Mouse (Mus musculus) 3T3-L1 (cell line): ENCODE data around the gene Ddx54.

Experiments used
- DNase-seq: peaks from one replicate; pipeline ENCODE4 v3.0.0-alpha.2; 2015; ENCODE audit warnings: low read depth, low spot score

Gene Ddx54

DNA sequence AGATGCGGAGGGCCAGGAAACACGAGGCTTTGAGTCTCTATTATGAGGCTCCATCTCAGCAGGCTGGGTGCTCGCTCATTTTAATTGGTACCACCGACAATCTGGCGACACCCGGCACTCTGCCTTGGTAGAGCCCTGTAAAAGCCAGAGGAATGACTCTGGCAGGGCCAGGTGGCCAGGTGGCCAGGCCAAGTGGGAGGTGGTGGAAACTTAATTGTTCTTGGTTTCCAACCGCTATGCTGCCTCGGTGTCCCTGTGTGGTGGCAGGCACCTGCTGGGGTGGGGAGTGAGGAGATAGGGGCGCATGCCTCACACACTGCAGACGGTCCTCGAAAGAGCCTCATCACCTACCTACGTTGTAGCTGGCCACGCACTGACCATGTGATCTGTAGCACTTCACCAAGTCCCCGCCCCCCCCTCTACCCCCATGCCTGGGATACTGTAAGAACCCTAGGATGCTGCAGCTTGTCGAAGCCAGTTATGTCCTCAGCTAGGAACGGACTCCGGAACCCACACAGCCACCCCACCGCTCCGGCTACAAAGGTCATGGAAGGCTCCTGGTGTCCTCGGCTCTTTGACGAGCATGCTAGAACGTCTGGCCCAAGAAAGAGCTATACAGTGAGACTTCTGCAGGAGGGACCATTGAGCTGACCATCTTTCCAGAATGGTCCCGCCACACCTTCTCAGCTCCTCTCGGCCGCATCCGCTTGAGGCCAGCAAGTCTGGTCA lies 32.5 kb upstream of the Ddx54 start:
- no peak for DNase-seq

DNA sequence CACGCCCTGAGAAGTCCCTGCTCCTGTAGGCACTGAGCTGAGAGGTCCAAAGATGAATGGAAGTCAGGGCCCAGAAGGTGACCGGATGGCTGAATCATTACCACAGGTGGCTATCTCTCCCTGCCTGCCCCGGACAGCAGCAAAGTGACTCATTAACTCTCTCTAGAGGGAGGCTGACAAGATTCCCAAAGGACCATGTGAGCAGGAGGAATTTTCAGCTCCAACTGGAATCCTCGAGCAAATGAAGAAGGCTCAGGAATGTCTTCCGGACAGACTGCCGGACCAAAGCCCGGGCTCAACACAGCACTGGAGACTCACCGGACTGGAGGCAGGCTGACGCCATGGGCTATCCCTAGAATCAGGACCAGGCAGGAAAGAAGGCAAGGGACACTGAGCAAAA lies 30.5 kb upstream of the Ddx54 start:
- peak; percentile 76 for DNase-seq

DNA sequence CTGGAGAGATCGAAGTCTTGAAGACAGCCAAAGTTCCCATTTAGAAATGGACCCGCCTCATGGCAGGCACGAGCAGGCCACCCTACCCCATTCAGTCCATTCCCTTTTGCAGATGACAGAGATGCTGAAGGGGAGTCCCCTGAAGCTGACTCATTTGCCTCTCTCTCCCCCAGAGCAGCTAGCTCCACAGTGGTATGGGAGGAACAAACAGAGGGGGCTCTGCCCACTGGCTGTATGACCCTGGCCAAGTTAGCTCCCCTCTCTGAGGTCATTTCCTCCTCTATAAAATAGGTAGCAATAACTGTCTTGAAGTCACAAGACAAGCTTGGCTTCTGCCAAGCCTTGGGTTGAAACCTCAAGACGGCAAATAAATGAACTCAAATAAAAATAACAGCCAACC lies 29.0 kb upstream of the Ddx54 start:
- no peak for DNase-seq

DNA sequence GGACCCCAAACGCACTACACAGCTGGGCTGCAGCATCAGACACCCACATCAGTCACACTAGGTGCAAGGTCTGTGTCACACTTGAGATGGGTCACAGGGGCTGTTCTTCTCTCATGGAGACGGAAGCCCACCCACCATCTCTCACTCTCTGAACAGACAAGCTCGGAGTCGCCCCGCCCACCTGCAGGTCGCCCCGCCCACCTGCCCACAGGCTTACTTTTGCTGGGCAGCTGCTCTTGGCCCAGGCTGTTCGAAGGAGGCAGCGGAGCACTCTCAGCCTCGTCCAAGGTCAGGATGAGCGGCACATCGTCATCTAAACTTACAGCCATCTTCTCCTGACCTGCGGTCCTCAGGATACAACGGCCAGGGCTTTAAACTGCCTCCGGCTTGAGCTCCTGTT lies 27.6 kb upstream of the Ddx54 start:
- no peak for DNase-seq

DNA sequence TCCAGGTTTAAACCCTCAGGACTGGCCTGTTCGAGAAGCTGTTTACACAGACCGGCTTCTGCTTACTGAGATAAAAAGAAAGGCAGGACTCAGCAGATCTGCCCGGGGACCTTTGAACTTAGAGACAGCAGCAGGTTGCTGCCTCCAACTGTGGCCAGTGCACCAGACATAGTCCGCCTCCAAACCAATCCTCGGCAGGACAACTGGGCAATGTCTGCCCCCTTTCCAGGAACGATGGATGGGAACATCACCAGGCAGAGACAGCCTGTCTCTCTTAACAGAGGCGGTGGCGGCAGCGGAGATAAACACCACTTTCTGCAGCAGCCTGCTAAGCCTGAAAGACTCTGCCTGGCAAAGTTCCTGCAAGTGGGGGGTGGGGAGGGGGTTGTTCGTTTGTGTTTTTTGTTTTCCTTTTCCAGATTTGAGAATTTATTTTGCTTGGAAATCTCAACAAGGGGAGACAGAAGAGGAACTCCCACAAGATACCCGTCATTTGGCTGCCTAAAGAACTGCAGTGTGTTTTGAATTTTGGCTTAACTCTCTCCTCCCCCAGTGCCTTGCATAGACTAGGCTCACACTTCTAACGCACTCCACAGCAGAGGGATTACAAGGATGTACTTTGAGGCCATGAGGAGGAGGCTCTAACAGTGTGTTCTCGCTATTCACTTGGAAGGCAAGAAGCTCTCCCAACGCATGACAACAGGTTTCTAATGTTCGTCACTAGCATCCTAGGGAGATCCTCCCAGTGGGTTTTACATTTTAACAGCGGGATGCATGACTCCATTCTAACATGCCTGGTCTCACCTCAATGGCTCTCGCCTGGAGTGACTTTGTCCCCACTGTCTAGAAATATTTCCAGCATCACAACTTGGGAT lies 25.6 kb upstream of the Ddx54 start:
- DNase-seq, result no peak

DNA sequence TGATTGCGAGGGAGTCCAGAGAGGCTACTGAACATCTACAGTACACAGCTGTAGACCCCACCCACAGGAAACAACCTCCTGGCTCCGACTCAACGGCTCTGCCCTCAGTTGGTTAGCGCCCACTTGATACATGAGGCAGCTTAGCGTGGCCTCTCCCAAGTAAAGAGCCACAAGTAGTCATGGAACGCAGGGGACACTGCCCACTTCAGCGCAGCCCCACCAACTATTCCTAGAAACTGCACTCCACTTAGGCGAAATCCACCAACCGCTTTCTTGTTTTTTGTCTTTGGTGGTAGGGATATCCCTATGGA lies 25.0 kb upstream of the Ddx54 start:
- DNase-seq, result peak; percentile 38

DNA sequence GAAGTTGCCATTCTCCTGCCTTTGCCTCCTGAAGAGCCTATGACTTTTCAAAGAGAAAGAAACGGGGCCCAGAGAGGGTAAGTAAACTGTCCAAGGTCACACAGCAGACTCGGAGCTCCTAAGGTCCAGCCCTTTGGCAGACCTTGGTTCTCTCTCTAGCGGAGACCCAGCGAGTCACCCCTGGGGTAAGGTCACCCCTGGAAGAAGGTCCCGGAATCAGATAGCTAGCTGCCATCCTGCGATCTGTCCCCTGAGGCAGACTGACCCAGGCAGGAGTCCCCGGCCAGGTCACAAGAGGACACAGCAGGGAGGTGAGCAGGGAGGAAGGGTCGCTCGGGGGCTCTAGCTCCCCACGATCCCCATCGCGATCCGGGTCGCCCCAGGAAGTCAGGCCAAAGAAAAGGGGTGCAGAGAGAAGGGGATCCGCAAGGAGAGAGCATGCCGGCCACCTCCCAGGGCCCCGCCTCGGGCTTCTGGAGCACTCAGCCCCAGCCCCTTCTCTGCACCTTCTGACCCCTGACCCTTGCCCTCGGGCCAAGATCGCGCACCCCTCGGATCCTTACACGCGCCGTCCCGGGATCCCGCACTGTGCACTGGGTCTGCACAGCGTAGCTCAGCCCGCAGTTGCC lies 24.5 kb upstream of the Ddx54 start:
- DNase-seq, result no peak

DNA sequence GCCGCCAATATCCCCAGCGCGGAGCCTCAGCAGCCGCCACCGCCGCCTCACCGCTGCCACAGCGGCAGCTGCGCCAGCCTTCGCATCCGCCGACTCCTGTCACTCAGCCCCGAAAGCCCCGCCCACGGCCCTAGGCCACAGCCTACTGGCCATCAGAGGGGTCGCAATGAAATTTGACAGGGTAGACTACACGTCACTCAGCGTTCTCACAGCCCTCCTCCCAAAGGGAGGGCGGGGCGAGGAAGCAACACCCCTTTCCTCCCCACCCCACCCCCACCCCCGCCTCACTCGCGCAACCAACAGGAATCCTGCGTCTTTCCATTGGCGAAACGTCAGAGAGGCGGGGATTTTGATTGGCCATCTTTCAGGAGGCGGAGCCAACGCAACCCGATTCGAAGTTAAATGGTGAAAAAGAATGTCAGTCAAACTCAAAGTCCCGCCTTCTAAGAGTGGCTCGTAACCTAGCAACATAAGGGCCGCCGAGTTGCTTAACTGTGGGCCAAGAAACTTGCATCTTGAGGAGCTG lies 23.9 kb upstream of the Ddx54 start, which contains the start of the genes Tpcn1 and Iqcd:
Tpcn1 (minus strand) TSS at position 105 of the 526 bp plus-strand sequence.
Iqcd (plus strand) TSS at position 448 of the 526 bp plus-strand sequence.
- DNase-seq, result peak; percentile 100

DNA sequence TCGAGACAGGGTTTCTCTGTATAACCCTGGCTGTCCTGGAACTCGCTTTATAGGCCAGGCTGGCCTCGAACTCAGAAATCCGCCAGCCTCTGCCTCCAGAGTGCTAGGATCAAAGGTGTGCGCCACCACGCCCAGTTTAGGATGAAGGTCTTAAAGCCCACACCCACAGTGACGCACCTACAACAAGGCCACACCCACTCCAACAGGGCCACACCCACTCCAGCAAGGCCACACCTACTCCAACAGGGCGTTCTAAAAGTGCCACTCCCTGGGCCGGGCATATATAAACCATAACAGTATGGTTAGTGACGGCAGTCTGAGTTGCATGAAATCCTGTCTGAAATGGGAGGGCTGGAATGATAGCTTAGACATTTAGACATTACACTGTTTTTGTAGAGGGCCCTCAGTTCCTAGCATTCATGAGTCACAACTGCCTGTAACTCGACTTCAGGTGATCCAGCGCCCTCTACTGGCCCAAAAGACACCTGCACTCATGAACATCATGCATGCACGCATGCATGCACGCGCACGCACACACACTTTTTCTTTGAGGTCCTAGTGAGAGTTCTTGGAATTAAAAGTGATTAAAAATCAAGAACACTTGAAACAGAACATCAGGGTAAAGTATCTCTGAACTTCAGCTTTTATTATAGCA lies 22.1 kb upstream of the Ddx54 start:
- peak; percentile 66 for DNase-seq

DNA sequence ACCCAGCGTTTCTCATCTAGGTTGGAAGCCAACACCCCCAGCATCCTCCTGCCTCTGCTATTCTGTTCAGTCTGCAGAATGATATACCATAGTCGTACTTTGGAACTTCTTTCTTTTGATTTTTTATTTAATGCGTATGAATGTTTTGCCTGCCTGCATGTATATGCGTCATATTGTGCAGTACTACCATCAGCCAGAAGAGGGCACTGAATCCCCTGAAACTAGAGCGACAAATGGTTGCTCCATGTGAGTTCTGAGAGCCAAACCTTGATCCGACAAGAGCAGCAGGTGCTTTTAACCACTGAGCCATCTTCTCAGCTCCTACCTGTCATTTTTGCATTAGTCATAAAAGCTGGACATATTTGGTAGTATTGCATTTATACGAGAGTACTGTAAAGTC lies 20.4 kb upstream of the Ddx54 start:
- DNase-seq, result peak; percentile 46

DNA sequence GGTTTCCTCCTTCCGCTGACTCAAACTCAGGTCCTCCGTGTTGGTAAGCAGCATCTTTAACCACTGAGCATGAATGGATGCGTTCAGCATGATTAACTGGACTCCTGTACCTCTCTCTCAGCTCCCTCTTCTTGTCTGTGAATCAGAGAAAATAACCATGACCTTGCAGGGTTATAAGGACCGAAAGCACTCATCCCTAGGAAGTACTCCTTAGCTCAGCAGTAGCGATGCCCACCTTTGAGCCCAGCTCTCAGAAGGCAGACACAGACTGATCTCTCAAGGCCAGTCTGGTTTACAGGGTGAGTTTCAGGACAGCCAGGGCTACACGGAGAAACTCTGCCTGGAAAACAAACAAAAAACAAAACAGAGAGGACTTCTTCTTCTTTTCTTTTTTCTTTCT lies 18.1 kb upstream of the Ddx54 start:
- no peak for DNase-seq

DNA sequence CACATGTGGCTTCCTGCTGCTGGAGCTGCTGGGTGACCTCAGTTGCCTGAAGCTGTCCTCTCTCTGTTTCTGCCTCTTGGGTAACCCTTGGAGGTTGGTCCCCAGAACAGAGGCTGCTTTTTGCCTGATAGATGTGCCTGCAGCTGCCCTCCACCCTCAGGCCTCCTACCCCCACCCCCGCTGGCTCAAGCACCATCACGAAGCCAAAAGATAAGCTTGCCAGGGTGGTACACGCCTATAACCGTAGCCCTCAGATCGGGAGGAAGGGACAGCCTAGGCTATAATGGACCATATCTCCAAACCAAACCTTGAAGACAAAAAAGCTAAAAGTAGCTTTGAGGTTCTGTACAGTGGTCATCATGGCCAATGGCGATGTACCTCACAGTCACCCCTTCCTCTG lies 12.9 kb upstream of the Ddx54 start:
- DNase-seq, result no peak

DNA sequence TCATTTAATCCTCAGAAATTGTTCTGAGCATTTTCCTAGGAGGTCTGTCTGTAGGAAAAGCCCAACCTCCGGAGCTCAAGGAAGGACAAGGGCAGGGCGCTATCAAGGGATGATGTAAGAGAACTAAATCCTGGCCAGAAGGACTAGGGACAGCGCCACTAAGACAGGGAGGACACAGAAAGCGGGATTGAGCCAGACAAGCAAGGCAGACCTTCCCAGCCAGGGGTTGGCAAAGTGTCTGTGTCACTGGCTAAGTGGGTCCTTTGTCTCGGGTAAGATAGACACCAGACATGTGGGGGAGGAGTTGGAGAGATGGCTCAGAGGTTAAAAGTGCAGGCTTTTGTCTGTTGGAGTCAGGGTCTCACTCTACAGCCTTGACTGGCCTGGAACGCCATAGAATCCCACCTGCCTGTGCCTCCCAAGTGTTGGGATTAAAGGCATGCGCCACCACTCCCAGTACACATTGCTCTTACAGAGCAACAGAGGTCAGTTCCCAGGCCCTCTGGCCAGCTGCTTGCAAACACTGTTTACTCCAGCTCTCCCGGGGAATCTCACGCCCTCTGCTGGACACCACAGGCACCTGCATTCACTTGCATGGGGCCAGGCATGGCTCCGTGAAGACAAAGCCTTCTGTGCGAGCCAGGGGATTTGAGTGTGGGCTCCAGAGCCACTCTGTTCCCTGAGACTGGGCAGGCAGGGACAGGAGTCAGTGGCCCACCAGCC lies 11.4 kb upstream of the Ddx54 start:
- DNase-seq, result peak; percentile 30

DNA sequence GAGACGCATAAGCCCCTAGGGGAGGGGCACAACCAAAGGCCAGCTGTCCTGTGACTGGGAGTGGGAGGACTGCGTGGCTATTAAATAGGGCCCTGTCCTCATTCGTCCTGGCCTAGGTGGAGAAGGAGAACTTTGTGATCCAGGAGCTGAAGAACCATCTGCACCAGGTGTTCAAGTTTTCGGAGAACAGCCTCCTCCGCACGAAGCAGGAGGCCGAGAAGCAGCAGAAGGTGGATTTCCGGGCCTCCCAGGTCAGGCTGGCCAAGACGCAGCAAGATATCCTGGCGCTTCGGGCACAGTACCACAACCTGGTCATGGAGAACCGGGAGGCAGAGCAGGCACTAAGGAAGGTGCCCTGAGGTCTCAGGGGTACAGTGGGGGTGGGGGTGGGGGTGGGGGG lies 10.3 kb upstream of the Ddx54 start:
- no peak for DNase-seq

DNA sequence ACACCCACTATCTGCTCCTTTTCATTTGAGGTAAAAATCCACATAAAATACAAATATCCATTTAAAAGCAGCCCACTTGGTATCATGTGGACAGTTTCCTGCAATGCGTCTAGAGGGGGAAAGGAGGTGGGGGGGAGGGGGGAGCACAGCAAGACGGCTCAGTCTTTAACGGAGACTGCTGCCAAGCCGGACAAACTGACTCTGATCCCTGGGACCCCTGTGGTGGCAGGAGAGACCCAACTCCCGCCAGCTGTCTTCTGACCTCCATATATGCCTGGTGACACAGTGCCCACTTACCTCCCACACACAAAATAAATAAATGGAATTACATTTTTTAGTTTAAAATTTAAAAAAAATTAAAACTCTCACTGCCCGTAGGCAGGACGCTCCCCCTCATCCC lies 9.0 kb upstream of the Ddx54 start:
- DNase-seq, result no peak

DNA sequence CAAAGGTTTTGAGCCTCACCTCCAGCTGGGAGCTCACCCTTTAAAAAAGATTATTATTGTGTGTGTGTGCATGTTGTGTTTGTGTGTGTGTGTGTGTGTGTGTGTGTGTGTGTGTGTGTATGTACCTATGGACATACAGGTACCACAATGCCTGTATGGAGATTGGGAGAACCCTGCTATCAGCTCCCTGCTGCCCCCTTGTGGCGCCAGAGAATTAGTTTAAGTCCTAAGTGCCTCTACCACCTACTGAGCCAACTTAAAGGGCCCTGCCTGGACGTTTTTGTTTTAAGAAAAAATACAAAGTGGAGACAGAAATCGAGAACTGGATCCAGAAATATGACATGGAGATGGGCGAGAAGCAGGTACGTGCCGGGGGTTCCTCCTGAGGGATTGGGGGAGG lies 7.7 kb upstream of the Ddx54 start:
- peak; percentile 96 for DNase-seq

DNA sequence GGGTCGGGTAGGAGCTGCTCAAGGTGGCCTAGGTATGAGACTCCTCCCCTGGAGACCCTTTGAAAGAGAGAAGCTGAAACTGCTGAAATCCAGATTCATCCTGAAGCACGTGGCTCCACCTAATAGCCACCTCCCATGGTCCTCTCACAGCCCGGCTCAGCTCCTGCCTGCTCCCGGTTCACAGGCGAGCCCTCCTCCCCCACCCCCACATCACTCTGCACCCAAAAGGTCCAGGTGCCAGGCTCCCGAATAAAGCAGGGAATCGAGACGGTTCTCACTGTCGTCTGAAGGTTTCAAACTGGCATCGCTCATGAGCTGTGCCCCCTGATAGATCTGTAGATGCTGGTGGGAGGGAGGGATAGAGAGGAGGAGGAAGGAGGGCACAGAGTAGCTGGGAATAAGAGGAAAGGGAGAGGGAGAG lies 7.3 kb upstream of the Ddx54 start:
- peak; percentile 57 for DNase-seq

DNA sequence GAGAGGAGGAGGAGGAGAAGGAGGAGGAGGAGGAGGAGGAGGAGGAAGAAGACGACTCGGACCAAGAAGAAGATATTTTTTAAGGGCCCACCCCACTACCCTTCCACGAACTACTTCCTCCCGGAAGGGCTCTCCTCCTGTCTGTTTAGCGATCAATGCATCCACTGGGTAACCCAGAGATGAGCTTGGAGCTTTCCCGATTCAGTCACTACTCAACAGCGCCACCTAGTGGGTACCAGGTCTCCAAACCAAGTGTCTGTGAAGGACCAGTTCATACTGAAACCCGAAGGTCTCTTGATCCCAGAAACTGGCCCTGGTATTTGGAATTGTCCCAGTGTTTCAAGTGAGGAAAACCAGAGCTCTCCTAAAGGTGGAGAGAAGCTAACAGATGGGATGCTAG lies 6.9 kb upstream of the Ddx54 start:
- peak; percentile 99 for DNase-seq

DNA sequence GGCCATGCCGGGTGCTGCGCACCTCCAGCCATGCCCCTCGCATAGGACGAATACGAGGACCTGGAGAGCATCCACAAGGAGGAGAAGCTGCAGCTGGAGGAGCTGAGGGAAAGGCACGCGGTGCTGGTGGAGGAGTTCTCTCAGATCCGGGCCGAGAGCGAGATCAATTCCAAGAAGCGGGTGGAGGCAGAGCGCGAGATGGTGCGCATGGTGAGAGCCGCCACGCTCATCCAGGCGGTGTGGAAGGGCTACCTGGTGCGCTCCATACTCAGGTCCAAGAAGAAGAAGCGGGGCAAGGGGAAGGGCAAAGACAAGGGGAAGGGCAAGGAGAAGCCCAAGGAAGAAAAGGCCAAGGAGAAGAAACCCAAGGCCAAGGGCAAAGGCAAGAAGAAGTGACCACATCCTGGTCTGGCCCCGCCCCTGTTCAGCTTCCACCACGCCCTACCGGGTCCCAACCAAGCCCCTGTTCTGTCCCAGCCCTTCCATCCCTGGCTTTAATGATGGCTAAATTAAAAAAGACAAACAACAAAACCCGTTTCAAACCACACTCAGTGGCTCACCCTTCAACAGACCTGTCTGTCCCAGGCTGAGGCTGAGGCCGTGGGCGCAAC lies 5.8 kb upstream of the Ddx54 start:
- DNase-seq, result no peak

DNA sequence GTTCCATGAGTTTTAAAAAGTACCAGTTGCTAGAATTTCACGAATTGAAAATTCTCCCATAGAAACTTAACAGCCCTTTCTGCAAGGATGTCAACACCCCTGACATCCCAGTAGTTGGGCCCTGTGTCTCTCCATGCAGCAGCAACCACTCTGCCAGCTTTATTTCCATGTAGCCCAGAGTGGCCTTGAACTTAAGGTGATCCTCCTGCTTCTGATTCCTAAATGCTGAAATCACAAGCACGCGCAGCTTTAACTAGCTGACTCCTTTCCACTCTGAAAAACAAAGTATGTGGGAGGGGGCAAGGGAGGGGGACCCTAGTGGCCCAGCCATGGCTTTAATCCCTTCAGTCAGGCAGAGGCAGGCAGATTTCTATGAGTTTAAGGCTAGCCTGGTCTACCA lies 5.2 kb upstream of the Ddx54 start:
- no peak for DNase-seq
